Mouse (Mus musculus): ENCODE data around the gene Nudt9.

GRCm38 (mm10) chr5:104112511-104112910 lies 66.4 kb downstream of the Nudt9 start:
- TF ChIP-seq POLR2A (IDR thresholded peaks at IDR 0.05; ENCODE audit: insufficient read depth, low read depth, low read length), result no peak
- no peak for TF ChIP-seq CTCF (IDR thresholded peaks at IDR 0.05; ENCODE audit: insufficient read depth, low read depth, low read length)
